Mouse (Mus musculus) heart, embryonic 11.5 days (tissue): ENCODE results near the gene Rnase4. TPM values are rescaled to one million over a fixed set of nuclear protein-coding genes. Genes with fewer than 3 reads are reported as not detected.

Source experiments
- polyA plus RNA-seq: library from polyadenylated mRNA; unstranded; fragments of >200 nt; fragmentation: Nextera tagmentation; extraction: Ambion mirVana; gene quantifications from 2 replicates; pipeline ENCODE4 v1.2.1, GENCODE M21; 2014

Gene Rnase4
- polyA plus RNA-seq, 1 experiment from 2014 or later = 12.6 TPM

Other genes with a start within 250 kb of the Rnase4 start
- gene Tep1, start 220.5 kb upstream of the Rnase4 start, polyA plus RNA-seq = 4.4 and 6.5 TPM in 2 replicates
- gene Klhl33, start 193.6 kb upstream of the Rnase4 start, polyA plus RNA-seq = 0.11 TPM in 1 of 2 replicates, not detected in the other
- 124 and 136 TPM in 2 replicates for gene Osgep, start 166.2 kb upstream of the Rnase4 start, polyA plus RNA-seq
- gene Apex1, start 166.1 kb upstream of the Rnase4 start, polyA plus RNA-seq = 177 and 188 TPM in 2 replicates
- 30.3 and 33.6 TPM in 2 replicates for gene Pip4p1, start 160.2 kb upstream of the Rnase4 start, polyA plus RNA-seq
- gene Pnp, start 160.0 kb upstream of the Rnase4 start, polyA plus RNA-seq = 46.6 and 49.6 TPM in 2 replicates
- gene Gm49342, start 146.6 kb upstream of the Rnase4 start, polyA plus RNA-seq = not detected in 2 replicates
- 0.47 and 0.61 TPM in 2 replicates for gene Pnp2, start 135.1 kb upstream of the Rnase4 start, polyA plus RNA-seq
- 0.23 and 0.24 TPM in 2 replicates for gene Rnase10, start 83.3 kb upstream of the Rnase4 start, polyA plus RNA-seq
- not detected in 2 replicates for gene Rnase9, start 49.2 kb upstream of the Rnase4 start, polyA plus RNA-seq
- gene Rnase11, start 40.9 kb upstream of the Rnase4 start, polyA plus RNA-seq = not detected in 2 replicates
- 0.46 TPM in 1 of 2 replicates, not detected in the other for gene Rnase12, start 33.4 kb upstream of the Rnase4 start, polyA plus RNA-seq
- not detected in 2 replicates for gene Olfr750, start 16.6 kb upstream of the Rnase4 start, polyA plus RNA-seq
- gene Ang, start 73 bp downstream of the Rnase4 start, polyA plus RNA-seq = 2.1 and 2.8 TPM in 2 replicates
- not detected in 2 replicates for gene Eddm3b, start 23.3 kb downstream of the Rnase4 start, polyA plus RNA-seq
- gene Rnase6, start 32.8 kb downstream of the Rnase4 start, polyA plus RNA-seq = not detected in 2 replicates
- not detected in 2 replicates for gene Rnase1, start 55.7 kb downstream of the Rnase4 start, polyA plus RNA-seq
- gene Rnase2b, start 71.2 kb downstream of the Rnase4 start, polyA plus RNA-seq = not detected in 2 replicates
- not detected in 2 replicates for gene Ang2, start 108.1 kb downstream of the Rnase4 start, polyA plus RNA-seq
- not detected in 2 replicates for gene Ear14, start 112.3 kb downstream of the Rnase4 start, polyA plus RNA-seq
- gene Rnase2a, start 165.0 kb downstream of the Rnase4 start, polyA plus RNA-seq = not detected in 2 replicates